Mouse (Mus musculus) adrenal gland, adult 8-10 months (tissue): Measurements from ENCODE around the gene Zfp42. TPM values are rescaled to one million over a fixed set of nuclear protein-coding genes. Genes with fewer than 3 reads are reported as not detected.

Experiments used
- DNase-seq: peaks from one replicate; pipeline ENCODE4 v3.0.0; 2022
- total RNA-seq, 4 experiments: library from RNA; stranded (reverse); gene quantifications; 2 replicates each; pipeline ENCODE4 v1.2.4; 2022

Gene Zfp42
- total RNA-seq, 4 experiments from 2014 or later: not detected

DNA sequence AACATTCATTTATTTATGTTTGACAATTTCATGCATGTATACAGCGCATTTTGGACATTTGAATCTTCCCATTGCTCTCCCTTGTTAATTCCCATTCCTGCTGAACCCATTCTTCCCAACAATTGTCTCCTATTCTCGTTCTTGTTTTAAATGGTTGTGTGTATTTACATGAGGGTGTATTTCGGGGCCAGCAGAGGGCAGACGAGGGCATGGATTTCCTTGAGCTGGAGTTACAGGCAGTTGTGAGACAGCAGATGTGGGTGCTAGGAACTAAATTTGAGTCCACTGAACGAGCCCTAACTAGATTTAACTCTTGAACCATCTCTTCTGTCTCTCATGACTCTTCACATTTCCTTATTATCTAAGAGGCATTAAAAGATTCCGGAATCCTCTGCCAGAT lies 55.1 kb downstream of the Zfp42 start:
- no peak for DNase-seq

DNA sequence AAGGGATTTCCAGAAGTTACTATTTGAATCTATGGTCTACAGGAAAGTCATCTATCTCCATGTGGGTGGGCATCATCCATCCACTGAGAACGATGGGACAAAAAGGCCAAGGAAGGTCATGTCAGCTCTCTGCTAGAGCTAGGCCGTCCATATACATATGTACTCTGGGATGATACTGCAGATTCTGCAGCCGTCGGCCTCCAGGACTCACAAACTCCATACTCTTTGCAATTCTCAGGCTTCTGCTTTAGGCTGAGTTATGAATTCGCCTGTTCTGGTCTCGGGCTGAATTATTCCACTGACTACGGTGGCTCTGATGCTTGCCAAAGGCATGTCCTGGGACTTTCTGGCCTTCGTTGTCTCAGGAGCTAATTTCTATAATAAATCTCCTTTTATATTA lies 58.1 kb downstream of the Zfp42 start:
- DNase-seq: no peak

Other genes starting within 250 kb of the Zfp42 start
- not detected for gene Triml1, start 165.5 kb downstream of the Zfp42 start, total RNA-seq
- not detected for gene Triml2, start 126.4 kb downstream of the Zfp42 start, total RNA-seq
- gene Adam26b, start 221.1 kb upstream of the Zfp42 start, total RNA-seq: not detected